Mouse (Mus musculus) forebrain, embryonic 12.5 days (tissue): ENCODE measurements around the gene Ovca2. TPM values are rescaled to one million over a fixed set of nuclear protein-coding genes. Genes with fewer than 3 reads are reported as not detected.
"Not testable (repeated sequence)": the region's sequence is repeated elsewhere in the genome, so short reads cannot be mapped to it uniquely, and the experiment has no call there.

Experiments
- ATAC-seq: fragments of 200-750 bp; cut with Nextera tagmentation; 2 replicates; pipeline ENCODE4 v1.8.0; 2017; ENCODE audit warnings: moderate TSS enrichment; ENCODE audit not compliant: low FRiP score
- H3K27ac ChIP-seq: fragments of 300-500 bp; sonication (generic); 2 replicates; pipeline ENCODE4 v1.5.1; 2016; ENCODE audit warnings: mild to moderate bottlenecking
- H3K27me3 ChIP-seq: fragments of 300-500 bp; sonication (generic); 2 replicates; pipeline ENCODE4 v1.6.1; 2016; ENCODE audit warnings: mild to moderate bottlenecking
- H3K36me3 ChIP-seq: fragments of 300-500 bp; sonication (generic); replicated peaks from 2 replicates; pipeline ENCODE4 v1.6.1; 2016; ENCODE audit warnings: mild to moderate bottlenecking
- H3K4me1 ChIP-seq: fragments of 300-500 bp; sonication (generic); 2 replicates; pipeline ENCODE4 v1.6.1; 2016
- H3K4me2 ChIP-seq: fragments of 300-500 bp; sonication (generic); 2 replicates; pipeline ENCODE4 v1.6.1; 2016; ENCODE audit warnings: mild to moderate bottlenecking, moderate library complexity
- H3K4me3 ChIP-seq: fragments of 300-500 bp; sonication (generic); replicated peaks from 2 replicates; pipeline ENCODE4 v1.5.1; 2016; ENCODE audit warnings: mild to moderate bottlenecking
- H3K9ac ChIP-seq: fragments of 300-500 bp; sonication (generic); 2 replicates; pipeline ENCODE4 v1.6.1; 2016; ENCODE audit warnings: mild to moderate bottlenecking
- H3K9me3 ChIP-seq: fragments of 300-500 bp; sonication (generic); 2 replicates; pipeline ENCODE4 v1.6.1; 2016
- WGBS: fragments of 180-500 bp; shearing (Covaris S2); methylation state at CpG from one replicate; pipeline ENCODE4 v1.1.7; 2016; 5-methylcytosine and 5-hydroxymethylcytosine counted together
- polyA plus RNA-seq: library from polyadenylated mRNA; unstranded; fragments of >200 nt; fragmentation: Nextera tagmentation; extraction: Ambion mirVana; gene quantifications from 2 replicates; pipeline ENCODE4 v1.2.1, GENCODE M21; 2016

The Ovca2 gene
- polyA plus RNA-seq, 1 experiment from 2014 or later: 24.3 TPM

DNA sequence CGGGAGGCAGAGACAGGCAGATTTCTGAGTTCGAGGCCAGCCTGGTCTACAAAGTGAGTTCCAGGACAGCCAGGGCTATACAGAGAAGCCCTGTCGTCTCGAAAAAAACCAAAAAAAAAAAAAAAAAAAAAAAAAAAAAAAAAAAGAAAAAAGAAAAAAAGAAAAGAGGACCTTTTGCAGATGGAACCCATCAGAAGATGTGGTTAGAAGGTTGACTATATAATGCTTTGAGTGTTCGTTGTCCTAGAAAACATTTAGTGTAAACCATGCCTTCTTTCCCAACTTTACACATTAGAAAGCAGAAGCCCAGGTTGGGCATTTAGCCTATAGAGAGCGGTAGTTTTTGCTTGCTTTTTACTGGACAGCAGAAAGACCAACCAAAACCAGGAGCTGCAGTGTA lies 4.1 kb downstream of the Ovca2 start:
- 81% methylated on average over 6 of the region's 6 CpGs for WGBS
- ATAC-seq, H3K4me3 ChIP-seq, H3K9me3 ChIP-seq, H3K27ac ChIP-seq, H3K9ac ChIP-seq, H3K4me2 ChIP-seq: not testable (repeated sequence)
- H3K4me1 ChIP-seq: peaks cover 56% of the 10 kb centered on the region
- H3K36me3 ChIP-seq: peaks cover 13% of the 10 kb centered on the region; the same call in 1 of the 2 replicates
- H3K27me3 ChIP-seq: peaks cover 53% of the 10 kb centered on the region

DNA sequence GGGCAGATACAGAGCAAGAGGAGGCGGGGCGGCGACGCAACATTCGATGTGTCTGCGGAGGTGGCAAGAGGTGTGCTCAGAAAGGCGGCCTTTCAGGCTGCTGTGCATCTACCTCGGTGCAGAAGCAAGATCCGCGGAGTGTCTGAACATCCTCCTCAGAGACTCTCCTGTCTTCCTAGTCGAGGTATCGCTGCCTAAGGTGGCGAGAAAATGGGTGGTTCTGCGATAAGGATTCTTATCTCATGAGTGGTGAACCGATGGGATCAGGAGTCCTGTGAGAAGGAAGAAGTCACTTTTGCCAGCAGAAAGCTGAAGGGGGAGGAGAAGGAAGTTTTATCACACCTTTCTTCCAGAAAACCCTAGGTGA lies 4.9 kb downstream of the Ovca2 start:
- WGBS: 2% methylated on average over 15 of the region's 15 CpGs
- Histone ChIP-seq H3K27me3 (peaks cover 61% of the 10 kb centered on the region), H3K27ac (no peak overlapping the region), H3K36me3 (peaks cover 13% of the 10 kb centered on the region; the same call in 1 of the 2 replicates), H3K4me3 (peak overlapping the region; percentile 70), H3K9ac (peak overlapping the region; percentile 56), H3K4me2 (peak overlapping the region; percentile 72), H3K4me1 (peaks cover 57% of the 10 kb centered on the region), H3K9me3 (no peaks in the 10 kb centered on the region)
- no peak for ATAC-seq

DNA sequence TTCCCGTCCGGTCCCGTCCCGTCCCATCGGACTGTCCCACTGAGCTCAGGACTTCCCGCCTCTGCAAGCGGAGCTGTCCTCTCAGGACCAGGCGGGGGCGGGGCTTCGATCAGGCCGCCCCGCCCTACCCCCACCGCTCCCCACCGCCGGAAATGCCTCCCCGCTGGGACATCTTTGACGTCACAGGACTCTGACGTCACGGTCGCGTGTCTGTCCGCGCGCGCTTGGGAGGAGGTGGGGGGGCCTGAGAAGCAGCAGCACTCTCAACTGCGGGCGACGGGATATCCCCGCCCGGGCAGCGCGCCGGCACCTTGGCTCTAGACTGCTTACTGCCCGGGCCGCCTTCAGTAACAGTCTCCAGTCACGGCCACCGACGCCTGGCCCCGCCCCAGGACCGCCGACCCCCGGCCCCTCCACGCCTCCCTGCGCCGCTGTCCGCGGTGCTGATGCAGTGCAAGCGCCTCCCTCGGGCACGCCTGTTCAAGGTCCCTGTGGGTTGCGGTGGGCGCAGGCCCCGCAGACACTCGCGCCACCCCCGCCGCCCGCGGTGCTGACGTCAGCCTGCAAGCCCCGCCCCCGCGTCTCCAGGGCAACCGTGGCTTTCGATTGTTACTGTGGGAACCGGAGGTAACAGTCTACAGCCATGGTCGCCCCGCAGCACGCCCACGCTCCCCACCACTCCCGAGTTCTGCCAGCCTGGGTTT lies 5.4 kb downstream of the Ovca2 start:
- H3K9me3 ChIP-seq: no peaks in the 10 kb centered on the region
- under 1% methylated on average over 70 of the region's 71 CpGs for WGBS
- H3K4me2 ChIP-seq: peak overlapping the region; percentile 72
- H3K4me1 ChIP-seq: peaks cover 62% of the 10 kb centered on the region
- peak overlapping the region; percentile 56 for H3K9ac ChIP-seq
- H3K27ac ChIP-seq: peak overlapping the region; percentile 73
- H3K36me3 ChIP-seq: peaks cover 13% of the 10 kb centered on the region; the same call in 1 of the 2 replicates
- ATAC-seq: peak; percentile 71
- H3K4me3 ChIP-seq: peak overlapping the region; percentile 70
- H3K27me3 ChIP-seq: peaks cover 66% of the 10 kb centered on the region

DNA sequence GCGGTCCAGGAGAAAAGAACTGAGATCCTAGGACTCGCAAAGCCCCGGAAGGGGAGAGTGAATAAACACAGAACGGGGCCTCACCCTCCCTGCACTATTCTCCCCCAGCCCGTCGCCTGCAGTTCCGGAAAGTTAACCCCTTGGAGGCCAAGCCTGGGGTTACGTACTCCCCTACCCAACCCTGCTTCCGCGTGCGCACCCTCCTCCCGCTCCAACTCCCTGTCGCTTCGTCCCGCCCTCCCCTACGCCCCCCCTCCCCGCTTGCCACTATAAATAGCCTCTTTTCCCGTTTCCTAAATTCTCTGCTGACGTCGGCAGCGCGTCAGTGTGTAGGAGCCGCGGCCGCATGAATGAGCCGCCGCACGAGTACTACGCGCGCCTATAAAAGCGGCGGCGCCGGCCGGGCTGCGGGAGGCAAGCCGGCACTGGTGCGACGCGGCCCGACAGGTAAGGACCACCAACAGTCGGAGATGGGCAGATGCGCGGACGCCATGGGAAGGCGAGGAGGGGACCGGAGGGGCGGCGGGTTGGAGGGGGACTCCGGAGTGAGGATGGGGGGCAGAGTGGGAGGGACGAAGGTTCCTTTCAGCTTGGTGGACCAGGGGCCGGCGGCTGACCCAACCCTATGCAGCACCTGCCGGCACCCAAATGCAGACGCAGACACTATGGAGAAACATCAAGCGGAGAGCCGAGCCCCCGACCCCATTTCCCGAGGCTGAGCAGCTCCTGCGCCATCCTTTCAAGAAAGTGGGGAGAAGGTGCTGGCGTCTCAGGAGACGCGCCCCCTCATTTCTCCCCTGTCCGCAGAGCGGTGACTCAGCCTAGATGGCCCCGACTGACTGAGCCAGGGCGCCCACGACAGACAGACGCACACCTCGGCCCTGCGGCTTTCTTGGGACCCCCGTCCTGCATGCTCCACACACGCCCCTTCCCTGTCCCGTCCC lies 6.2 kb downstream of the Ovca2 start:
- peaks cover 74% of the 10 kb centered on the region for H3K27me3 ChIP-seq
- H3K36me3 ChIP-seq: peaks cover 9% of the 10 kb centered on the region; the same call in 1 of the 2 replicates
- H3K27ac ChIP-seq: no peak overlapping the region
- H3K4me3 ChIP-seq: peak overlapping the region; percentile 70
- ATAC-seq: no peak
- H3K9ac ChIP-seq: peak overlapping the region; percentile 40
- H3K4me2 ChIP-seq: peak overlapping the region; percentile 72
- H3K9me3 ChIP-seq: no peaks in the 10 kb centered on the region
- WGBS: under 1% methylated on average over 75 of the region's 75 CpGs
- peaks cover 62% of the 10 kb centered on the region for H3K4me1 ChIP-seq

DNA sequence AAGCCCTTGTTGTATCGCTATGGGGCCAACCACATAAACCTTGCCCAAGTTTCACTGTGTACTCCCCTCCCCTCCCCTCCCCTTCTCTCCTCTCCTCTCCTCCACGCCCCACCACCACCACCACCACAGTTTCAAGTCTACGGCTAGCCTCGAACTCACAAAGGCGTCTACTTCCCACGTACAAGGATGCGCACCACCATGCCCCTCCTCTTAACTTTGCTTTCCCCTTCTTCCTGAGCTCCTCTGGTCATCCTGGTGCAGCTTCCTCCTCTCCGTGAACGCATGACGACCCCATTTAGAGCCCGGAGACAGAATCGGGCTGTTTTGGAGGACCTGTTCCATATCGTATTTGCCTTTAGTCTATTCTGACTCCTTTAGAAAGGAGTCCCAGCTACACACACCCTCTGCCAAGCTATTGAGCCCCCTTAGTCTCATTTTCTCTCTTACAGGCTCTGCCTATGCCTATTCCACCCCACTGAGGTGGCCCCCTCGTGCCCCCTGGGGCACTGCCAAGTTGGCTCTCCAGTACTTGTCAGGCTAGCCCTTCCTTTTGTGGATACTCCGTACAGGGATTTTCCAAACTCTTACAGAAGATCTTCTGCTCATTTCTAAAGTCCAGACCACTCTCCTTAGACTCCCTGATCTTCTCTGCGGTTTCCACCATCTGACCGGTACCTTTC lies 7.3 kb downstream of the Ovca2 start:
- Histone ChIP-seq H3K27me3 (peaks cover 85% of the 10 kb centered on the region), H3K9ac (no peak overlapping the region), H3K9me3 (no peaks in the 10 kb centered on the region), H3K4me1 (peaks cover 71% of the 10 kb centered on the region), H3K36me3 (peaks cover 4% of the 10 kb centered on the region; the same call in 1 of the 2 replicates), H3K27ac (no peak overlapping the region), H3K4me3 (peak overlapping the region; percentile 70; the same call in 1 of the 2 replicates), H3K4me2 (peak overlapping the region; percentile 72)
- WGBS: 6% methylated on average over 17 of the region's 17 CpGs
- ATAC-seq: no peak

DNA sequence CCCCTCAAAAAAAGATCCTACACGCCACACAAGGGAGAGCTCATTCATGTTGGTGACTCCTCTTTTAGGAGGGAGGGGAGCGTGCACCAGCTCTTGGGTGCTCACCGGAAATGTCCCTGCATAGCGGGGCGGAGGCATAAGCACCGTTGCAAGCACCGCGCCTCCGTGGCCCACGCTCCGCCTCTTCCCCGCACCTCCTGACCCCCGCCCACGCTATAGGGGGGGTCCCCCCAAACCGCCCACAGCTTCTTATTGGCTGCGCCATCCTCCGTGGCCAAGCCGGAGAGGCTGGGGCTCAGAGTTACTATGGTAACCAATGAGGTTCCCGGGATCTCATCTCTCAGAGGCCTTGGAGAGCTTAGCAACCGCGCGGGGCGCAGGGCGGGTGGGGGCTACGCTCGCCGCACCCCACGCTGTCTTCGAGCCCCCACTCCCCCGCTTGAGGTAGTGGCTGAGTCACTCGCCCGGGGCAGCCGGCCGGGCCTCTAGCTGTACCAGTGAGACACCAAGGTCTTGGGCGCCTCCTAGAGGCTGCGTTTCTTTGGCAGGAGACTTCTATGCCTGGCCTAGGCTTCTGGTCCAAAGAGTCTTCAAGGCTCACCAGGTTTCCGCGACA lies 8.4 kb downstream of the Ovca2 start:
- Histone ChIP-seq H3K27ac (no peak overlapping the region), H3K27me3 (peaks cover 89% of the 10 kb centered on the region), H3K36me3 (no peaks in the 10 kb centered on the region), H3K9me3 (no peaks in the 10 kb centered on the region), H3K4me2 (peak overlapping the region; percentile 83), H3K4me1 (peaks cover 82% of the 10 kb centered on the region), H3K4me3 (peak overlapping the region; percentile 44), H3K9ac (peak overlapping the region; percentile 18; the same call in 1 of the 2 replicates)
- WGBS: under 1% methylated on average over 38 of the region's 38 CpGs
- peak; percentile 51 for ATAC-seq

DNA sequence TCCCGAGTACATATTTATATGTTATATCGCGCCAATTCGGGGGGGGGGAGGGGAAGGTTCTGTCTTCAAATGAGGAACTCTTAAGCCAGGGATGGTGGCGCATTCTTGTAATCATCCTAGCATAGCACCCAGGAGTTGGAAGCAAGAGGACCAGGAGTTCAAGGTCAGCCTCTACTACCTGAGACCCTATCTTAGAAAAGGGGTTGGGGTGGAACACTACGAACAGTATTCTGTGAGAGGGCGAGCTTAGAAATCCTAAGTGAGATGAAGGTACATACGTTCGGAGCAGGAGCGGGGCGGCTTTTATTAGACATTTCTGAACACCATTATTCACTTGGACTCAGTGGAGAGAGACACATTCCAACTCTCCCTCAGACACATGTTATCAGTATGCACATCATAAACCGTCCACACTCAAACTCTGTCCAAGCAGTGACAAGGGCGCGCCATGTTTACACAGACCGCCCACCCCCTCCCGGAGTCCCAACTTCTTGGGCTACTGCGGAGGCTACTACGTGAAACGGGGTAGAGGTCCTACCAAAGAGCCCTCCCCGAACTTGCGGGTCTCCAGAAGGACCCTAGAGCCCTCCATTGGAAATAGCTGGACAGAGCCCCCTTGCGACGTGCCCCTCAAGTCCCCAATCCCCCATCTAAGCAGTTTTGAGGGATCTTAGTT lies 9.1 kb downstream of the Ovca2 start, which contains the start of gene Hic1:
TSS of gene Hic1 (minus strand) at position 115 of the 676 bp plus-strand sequence.
- no peaks in the 10 kb centered on the region for H3K36me3 ChIP-seq
- no peak within 1 kb of the TSS for H3K27ac ChIP-seq
- peak within 1 kb of the TSS; percentile 46 for H3K4me3 ChIP-seq
- 5% methylated on average over 23 of the region's 23 CpGs for WGBS
- no peaks in the 10 kb centered on the region for H3K9me3 ChIP-seq
- H3K27me3 ChIP-seq: peaks cover 94% of the 10 kb centered on the region
- ATAC-seq: no peak
- peak within 1 kb of the TSS; percentile 49 for H3K9ac ChIP-seq
- peak within 1 kb of the TSS; percentile 83 for H3K4me2 ChIP-seq
- H3K4me1 ChIP-seq: peaks cover 82% of the 10 kb centered on the region

DNA sequence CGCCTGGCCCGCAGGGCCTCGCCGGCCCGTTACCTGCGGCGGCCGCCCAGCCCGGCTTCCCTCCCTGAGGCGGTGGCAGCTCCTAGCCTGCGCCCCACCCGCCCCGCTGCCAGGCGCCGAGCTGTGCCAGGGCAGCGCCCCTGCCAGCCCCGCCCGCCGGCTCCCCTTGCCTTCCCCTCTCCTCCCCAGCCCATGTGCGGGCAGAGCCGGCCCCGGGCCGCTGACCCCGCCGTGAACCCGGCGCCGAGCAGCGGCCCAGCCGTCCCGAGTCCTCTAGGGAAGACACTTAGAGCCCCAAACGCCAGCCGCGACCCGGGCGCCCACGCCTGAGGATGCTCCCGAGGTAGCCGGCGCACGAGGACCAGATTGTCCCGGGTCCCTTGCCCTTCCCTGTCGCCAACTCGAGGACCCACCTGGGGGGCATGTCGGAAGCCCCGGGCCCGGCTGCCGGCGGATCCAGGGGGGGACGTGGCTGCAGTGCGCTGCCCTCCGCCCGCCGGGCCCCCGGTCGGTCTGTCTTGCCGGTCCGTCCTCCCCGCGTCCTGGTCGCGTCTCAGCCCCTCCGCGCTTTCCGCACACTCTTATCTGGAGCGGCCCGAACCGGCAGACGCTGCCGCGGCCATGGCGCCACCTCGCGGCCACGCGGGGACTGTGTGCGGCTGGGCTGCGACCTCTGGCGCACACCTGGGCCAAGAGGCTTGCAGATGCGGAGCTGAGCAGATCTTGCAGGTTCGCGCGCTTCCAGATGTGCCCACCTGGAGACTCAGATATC lies 9.9 kb downstream of the Ovca2 start:
- peaks cover 76% of the 10 kb centered on the region for H3K4me1 ChIP-seq
- peak overlapping the region; percentile 46 for H3K4me3 ChIP-seq
- H3K9me3 ChIP-seq: no peaks in the 10 kb centered on the region
- no peak for ATAC-seq
- H3K9ac ChIP-seq: peak overlapping the region; percentile 49
- H3K36me3 ChIP-seq: peaks cover 3% of the 10 kb centered on the region
- H3K27ac ChIP-seq: no peak overlapping the region
- H3K27me3 ChIP-seq: peaks cover 98% of the 10 kb centered on the region
- under 1% methylated on average over 83 of the region's 83 CpGs for WGBS
- H3K4me2 ChIP-seq: peak overlapping the region; percentile 83

DNA sequence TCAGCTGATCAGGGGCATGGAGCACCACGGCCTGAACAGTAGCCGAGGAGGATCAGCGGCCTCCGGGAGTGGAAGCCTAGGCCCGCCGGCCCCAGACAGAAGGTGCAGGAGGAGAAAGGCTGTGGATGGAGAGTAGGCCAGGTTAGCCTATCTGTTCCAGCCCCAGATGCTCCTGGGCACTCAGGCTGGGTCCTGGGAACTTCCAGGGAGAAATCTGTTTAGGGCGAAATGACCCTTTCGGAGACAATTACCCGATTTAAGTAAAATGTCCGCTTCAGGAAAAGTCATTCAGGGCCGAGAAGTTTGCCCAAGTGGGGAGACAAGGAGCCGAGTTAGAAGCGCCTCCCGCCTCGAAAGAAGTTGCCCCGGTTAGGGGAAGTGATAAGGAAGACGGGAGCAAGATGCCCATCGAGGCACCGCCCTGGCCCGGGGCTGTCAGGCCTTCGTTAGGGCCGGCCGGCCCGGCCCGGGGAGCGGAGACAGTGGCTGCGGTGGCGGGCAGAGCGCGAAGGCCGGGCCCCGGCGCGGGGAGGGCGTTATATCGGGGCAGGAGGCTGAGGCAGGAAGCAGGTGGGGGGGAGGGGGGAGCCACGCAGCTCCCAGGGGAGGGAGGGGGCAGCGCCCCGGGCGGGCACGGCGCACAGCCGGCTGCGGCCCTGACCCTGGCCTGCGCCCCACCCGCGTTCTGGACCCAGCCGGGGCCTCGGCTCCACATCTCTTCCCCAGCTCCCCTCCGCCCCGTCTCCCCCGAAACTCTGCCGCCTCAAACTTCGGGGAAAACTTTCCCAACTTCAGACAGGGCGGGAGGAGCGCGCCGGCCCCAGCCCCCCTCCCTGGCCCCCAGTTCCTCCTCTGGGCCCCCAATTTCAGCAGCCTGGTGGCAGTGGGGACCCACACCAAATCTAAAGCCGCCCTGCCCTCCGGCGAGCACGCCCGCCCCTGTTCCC lies 10.7 kb downstream of the Ovca2 start:
- Histone ChIP-seq H3K36me3 (peaks cover 11% of the 10 kb centered on the region), H3K9me3 (no peaks in the 10 kb centered on the region), H3K27ac (0 out of 2 replicates have a peak overlapping the region, but pooled peaks have one; percentile 1), H3K4me1 (peaks cover 69% of the 10 kb centered on the region), H3K27me3 (peaks cover 100% of the 10 kb centered on the region), H3K9ac (peak overlapping the region; percentile 49), H3K4me2 (peak overlapping the region; percentile 83), H3K4me3 (peak overlapping the region; percentile 46)
- WGBS: 3% methylated on average over 53 of the region's 63 CpGs
- no peak for ATAC-seq
